Mouse (Mus musculus) cerebellum, adult 2 months (tissue): ENCODE results near the gene Ece1.

Experiments used
- CTCF ChIP-seq: fragments of 200-500 bp; IDR thresholded peaks from 2 replicates; pipeline ENCODE4 v1.5.1; 2011; ENCODE audit warnings: low read depth, mild to moderate bottlenecking, control low read depth, low read length, moderate library complexity, borderline replicate concordance; ENCODE audit not compliant: insufficient read depth
- POLR2A ChIP-seq: fragments of 200-500 bp; IDR thresholded peaks from 2 replicates; pipeline ENCODE4 v1.6.1; 2011; ENCODE audit warnings: low read length, control low read depth, borderline replicate concordance; ENCODE audit not compliant: insufficient read depth

- TF ChIP-seq POLR2A (no peak), CTCF (no peak)
These were observed 61.0 kb downstream of the Ece1 start for GRCm38 (mm10) chr4:137923052-137923451.
